Mouse (Mus musculus) CD4-positive, CD25-positive, alpha-beta regulatory T cell, adult 2 months (primary cell): Measurements from ENCODE around the gene Por.

ENCODE experiments used
- DNase-seq: peaks from one replicate; pipeline ENCODE4 v3.0.0-alpha.2; 2012; ENCODE audit warnings: low read depth, low spot score

Gene Por

GRCm38 (mm10) chr5:135657128-135657527 is 12.7 kb upstream of the Por start:
- no peak for DNase-seq

GRCm38 (mm10) chr5:135657703-135658373 is 12.0 kb upstream of the Por start:
- DNase-seq, result peak; percentile 17

- no peak for DNase-seq
These were observed 9.9 kb upstream of the Por start for GRCm38 (mm10) chr5:135659956-135660355.

GRCm38 (mm10) chr5:135660535-135660934 is 9.3 kb upstream of the Por start:
- no peak for DNase-seq

- DNase-seq, result no peak
These were observed 2.9 kb upstream of the Por start for GRCm38 (mm10) chr5:135666890-135667289.

- no peak for DNase-seq
These were observed 1.8 kb upstream of the Por start for GRCm38 (mm10) chr5:135668071-135668470.

- DNase-seq, result no peak
These were observed 1.0 kb downstream of the Por start for GRCm38 (mm10) chr5:135670881-135671280.

GRCm38 (mm10) chr5:135672509-135672908 is 2.7 kb downstream of the Por start:
- no peak for DNase-seq

- DNase-seq, result no peak
These were observed 3.1 kb downstream of the Por start for GRCm38 (mm10) chr5:135672980-135673379.

- DNase-seq, result no peak
These were observed 4.5 kb downstream of the Por start for GRCm38 (mm10) chr5:135674349-135674775.

GRCm38 (mm10) chr5:135674821-135675220 is 5.0 kb downstream of the Por start:
- DNase-seq, result peak; percentile 24

GRCm38 (mm10) chr5:135676696-135677095 is 6.9 kb downstream of the Por start:
- no peak for DNase-seq

GRCm38 (mm10) chr5:135677251-135677650 is 7.4 kb downstream of the Por start:
- no peak for DNase-seq

GRCm38 (mm10) chr5:135678481-135678880 is 8.6 kb downstream of the Por start:
- DNase-seq, result no peak

- no peak for DNase-seq
These were observed 11.2 kb downstream of the Por start for GRCm38 (mm10) chr5:135680967-135681545.

- DNase-seq, result no peak
These were observed 12.2 kb downstream of the Por start for GRCm38 (mm10) chr5:135682009-135682408.

GRCm38 (mm10) chr5:135682942-135683570 is 13.2 kb downstream of the Por start:
- no peak for DNase-seq

- DNase-seq, result no peak
These were observed 20.6 kb downstream of the Por start for GRCm38 (mm10) chr5:135690401-135690800.

- DNase-seq, result no peak
These were observed 21.4 kb downstream of the Por start for GRCm38 (mm10) chr5:135691266-135691665.

GRCm38 (mm10) chr5:135693281-135693853 is 23.5 kb downstream of the Por start:
- no peak for DNase-seq

GRCm38 (mm10) chr5:135695277-135695721 is 25.5 kb downstream of the Por start:
- no peak for DNase-seq

GRCm38 (mm10) chr5:135697711-135698111 is 27.9 kb downstream of the Por start:
- DNase-seq, result no peak

- no peak for DNase-seq
These were observed 31.8 kb downstream of the Por start for GRCm38 (mm10) chr5:135701601-135702000.
